Mouse (Mus musculus) forebrain, postnatal 0 days (tissue): ENCODE data around the gene Kcnma1. TPM values are rescaled to one million over a fixed set of nuclear protein-coding genes. Genes with fewer than 3 reads are reported as not detected.

Experiments
- ATAC-seq: fragments of 200-750 bp; cut with Nextera tagmentation; 2 replicates; pipeline ENCODE4 v1.8.0; 2017; ENCODE audit warnings: mild to moderate bottlenecking, moderate library complexity
- DNase-seq: peaks from one replicate; pipeline ENCODE4 v3.0.0-alpha.2; 2015
- H3K27ac ChIP-seq: fragments of 300-500 bp; sonication (generic); 2 replicates; pipeline ENCODE4 v1.5.1; 2014; ENCODE audit warnings: low read depth, mild to moderate bottlenecking, antibody characterized with exemption, low read length, moderate library complexity, mixed read lengths
- H3K27me3 ChIP-seq: fragments of 300-500 bp; sonication (generic); 2 replicates; pipeline ENCODE4 v1.6.1; 2014; ENCODE audit warnings: mild to moderate bottlenecking, low read length, mixed read lengths; ENCODE audit not compliant: insufficient read depth
- H3K36me3 ChIP-seq: fragments of 300-500 bp; sonication (generic); 2 replicates; pipeline ENCODE4 v1.6.1; 2014; ENCODE audit warnings: mild to moderate bottlenecking, moderate library complexity; ENCODE audit not compliant: insufficient read depth
- H3K4me1 ChIP-seq: fragments of 300-500 bp; sonication (generic); 2 replicates; pipeline ENCODE4 v1.6.1; 2014; ENCODE audit warnings: antibody characterized with exemption; ENCODE audit not compliant: insufficient read depth
- H3K4me2 ChIP-seq: fragments of 300-500 bp; sonication (generic); 2 replicates; pipeline ENCODE4 v1.6.1; 2014; ENCODE audit warnings: low read depth, mild to moderate bottlenecking, moderate library complexity
- H3K4me3 ChIP-seq: fragments of 300-500 bp; sonication (generic); 2 replicates; pipeline ENCODE4 v1.5.1; 2014; ENCODE audit warnings: low read depth, low read length, mixed read lengths
- H3K9ac ChIP-seq: fragments of 300-500 bp; sonication (generic); 2 replicates; pipeline ENCODE4 v1.6.1; 2014; ENCODE audit warnings: mild to moderate bottlenecking
- H3K9me3 ChIP-seq: fragments of 300-500 bp; sonication (generic); 2 replicates; pipeline ENCODE4 v1.6.1; 2016; ENCODE audit warnings: low read length
- CTCF ChIP-seq: sonication (generic); IDR thresholded peaks from 2 replicates; pipeline ENCODE4 v1.5.1; 2016; ENCODE audit warnings: antibody characterized with exemption, control low read depth, low read depth
- WGBS: fragments of 180-500 bp; shearing (Covaris S2); extraction: QIAGEN DNeasy Blood & Tissue Kit; methylation state at CpG from one replicate; pipeline ENCODE4 v1.1.7; 2014; 5-methylcytosine and 5-hydroxymethylcytosine counted together
- polyA plus RNA-seq: library from polyadenylated mRNA; unstranded; fragments of >200 nt; fragmentation: Nextera tagmentation; extraction: Ambion mirVana; gene quantifications from 2 replicates; pipeline ENCODE4 v1.2.1, GENCODE M21; 2015
- total RNA-seq: library from RNA; depleted of rRNA; stranded (reverse); fragments of >200 nt; gene quantifications from 2 replicates; pipeline ENCODE4 v1.2.3, GENCODE M21; 2014

The Kcnma1 gene
- total and polyA plus RNA-seq, 2 experiments from 2014 or later, result 18.7 to 35.8 TPM

GRCm38 (mm10) chr14:23400777-23401469, 613.4 kb downstream of the Kcnma1 start:
- peak; percentile 91 for ATAC-seq
- Histone ChIP-seq H3K9ac (no peak overlapping the region), H3K36me3 (no peaks in the 10 kb centered on the region), H3K4me2 (no peak overlapping the region), H3K9me3 (no peaks in the 10 kb centered on the region), H3K4me1 (no peaks in the 10 kb centered on the region), H3K4me3 (no peak overlapping the region), H3K27me3 (no peaks in the 10 kb centered on the region), H3K27ac (no peak overlapping the region)
- 12% methylated on average over 6 of the region's 6 CpGs for WGBS
- DNase-seq, result peak; percentile 89
- peak; percentile 85 for TF ChIP-seq CTCF

GRCm38 (mm10) chr14:23397642-23398041, 616.6 kb downstream of the Kcnma1 start:
- no peak for TF ChIP-seq CTCF
- no peak for DNase-seq
- Histone ChIP-seq H3K4me3 (no peak overlapping the region), H3K4me1 (no peaks in the 10 kb centered on the region), H3K4me2 (no peak overlapping the region), H3K27ac (no peak overlapping the region), H3K9ac (no peak overlapping the region), H3K27me3 (no peaks in the 10 kb centered on the region), H3K9me3 (no peaks in the 10 kb centered on the region), H3K36me3 (no peaks in the 10 kb centered on the region)
- ATAC-seq, result no peak
- WGBS, result 28% methylated on average over 1 of the region's 1 CpGs

GRCm38 (mm10) chr14:23391566-23391965, 622.7 kb downstream of the Kcnma1 start:
- ATAC-seq, result no peak
- no peaks in the 10 kb centered on the region for H3K4me1 ChIP-seq
- TF ChIP-seq CTCF, result no peak
- H3K36me3 ChIP-seq, result no peaks in the 10 kb centered on the region
- H3K27me3 ChIP-seq, result no peaks in the 10 kb centered on the region
- DNase-seq, result no peak
- no peak overlapping the region for H3K27ac ChIP-seq
- 66% methylated on average over 3 of the region's 3 CpGs for WGBS
- no peaks in the 10 kb centered on the region for H3K9me3 ChIP-seq
- no peak overlapping the region for H3K9ac ChIP-seq
- H3K4me3 ChIP-seq, result no peak overlapping the region
- no peak overlapping the region for H3K4me2 ChIP-seq

- Histone ChIP-seq H3K9ac (no peak overlapping the region), H3K27me3 (no peaks in the 10 kb centered on the region), H3K9me3 (no peaks in the 10 kb centered on the region), H3K4me3 (no peak overlapping the region), H3K4me2 (no peak overlapping the region), H3K27ac (no peak overlapping the region), H3K36me3 (no peaks in the 10 kb centered on the region), H3K4me1 (no peaks in the 10 kb centered on the region)
- ATAC-seq (no peak), DNase-seq (no peak)
- TF ChIP-seq CTCF, result no peak
- WGBS, result 52% methylated on average over 5 of the region's 5 CpGs
Measured at GRCm38 (mm10) chr14:23390768-23391167, 623.5 kb downstream of the Kcnma1 start.

GRCm38 (mm10) chr14:23390161-23390560, 624.1 kb downstream of the Kcnma1 start:
- Histone ChIP-seq H3K4me2 (no peak overlapping the region), H3K9ac (no peak overlapping the region), H3K27me3 (no peaks in the 10 kb centered on the region), H3K9me3 (no peaks in the 10 kb centered on the region), H3K4me1 (no peaks in the 10 kb centered on the region), H3K36me3 (no peaks in the 10 kb centered on the region), H3K27ac (no peak overlapping the region), H3K4me3 (no peak overlapping the region)
- WGBS, result 52% methylated on average over 4 of the region's 4 CpGs
- TF ChIP-seq CTCF, result no peak
- DNase-seq, result no peak
- no peak for ATAC-seq

GRCm38 (mm10) chr14:23386786-23387185, 627.5 kb downstream of the Kcnma1 start:
- H3K4me2 ChIP-seq, result no peak overlapping the region
- 96% methylated on average over 3 of the region's 3 CpGs for WGBS
- no peaks in the 10 kb centered on the region for H3K36me3 ChIP-seq
- no peaks in the 10 kb centered on the region for H3K9me3 ChIP-seq
- no peak for TF ChIP-seq CTCF
- no peak overlapping the region for H3K9ac ChIP-seq
- no peak overlapping the region for H3K27ac ChIP-seq
- no peaks in the 10 kb centered on the region for H3K4me1 ChIP-seq
- ATAC-seq (no peak), DNase-seq (no peak)
- H3K27me3 ChIP-seq, result no peaks in the 10 kb centered on the region
- no peak overlapping the region for H3K4me3 ChIP-seq

GRCm38 (mm10) chr14:23385776-23386608, 628.3 kb downstream of the Kcnma1 start:
- WGBS, result 26% methylated on average over 11 of the region's 11 CpGs
- no peaks in the 10 kb centered on the region for H3K9me3 ChIP-seq
- H3K27me3 ChIP-seq, result no peaks in the 10 kb centered on the region
- no peak for TF ChIP-seq CTCF
- no peak overlapping the region for H3K4me2 ChIP-seq
- H3K9ac ChIP-seq, result no peak overlapping the region
- no peaks in the 10 kb centered on the region for H3K4me1 ChIP-seq
- H3K4me3 ChIP-seq, result no peak overlapping the region
- ATAC-seq (peak; percentile 56; the same call in 1 of the 2 replicates), DNase-seq (no peak)
- H3K36me3 ChIP-seq, result no peaks in the 10 kb centered on the region
- no peak overlapping the region for H3K27ac ChIP-seq
